Mouse (Mus musculus): ENCODE measurements around the gene Teddm2. TPM values are rescaled to one million over a fixed set of nuclear protein-coding genes. Genes with fewer than 3 reads are reported as not detected.

The Teddm2 gene
- total and polyA plus RNA-seq, 3 experiments: 0.08 to 0.22 TPM; not detected in 1

DNA sequence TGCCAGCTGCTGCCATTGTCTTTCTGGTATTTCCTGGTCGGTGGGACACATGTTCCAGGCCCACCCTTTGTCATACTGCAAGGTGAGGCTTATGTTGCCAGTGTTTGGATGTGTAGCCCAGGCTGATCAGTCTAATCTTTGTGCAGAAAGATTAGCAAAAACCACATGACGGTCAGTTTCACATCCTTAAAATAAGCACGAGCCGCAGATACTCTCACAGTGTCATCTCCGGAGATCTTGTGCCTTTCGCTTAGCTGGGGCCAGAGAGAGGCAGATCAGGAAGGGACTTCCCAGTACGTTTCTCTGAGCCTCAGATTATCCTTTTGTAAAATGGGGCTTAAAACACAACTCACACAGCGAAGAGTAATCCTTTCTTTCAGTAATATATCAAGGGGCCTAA lies 96.5 kb downstream of the Teddm2 start:
- H3K27ac ChIP-seq (ENCODE audit: control insufficient read depth, low read depth, low read length): no peak overlapping the region
- no peaks in the 10 kb centered on the region for H3K9me3 ChIP-seq (replicated peaks; ENCODE audit: insufficient read depth, low read length)
- H3K79me2 ChIP-seq (ENCODE audit: control insufficient read depth, insufficient read depth, low read length, poor library complexity): no peaks in the 10 kb centered on the region
- no peak overlapping the region for H3K4me3 ChIP-seq (ENCODE audit: control insufficient read depth in 1 of 2, insufficient read depth in 1 of 2, low read depth in 2 of 2, low read length in 2 of 2)
- no peaks in the 10 kb centered on the region for H3K36me3 ChIP-seq (ENCODE audit: control insufficient read depth in 1 of 2, insufficient read depth in 2 of 2, low read length in 2 of 2)
- no peak for DNase-seq (ENCODE audit: low read depth, low spot score)
- no peak overlapping the region for H3K9ac ChIP-seq (ENCODE audit: control insufficient read depth, low read depth, low read length, poor library complexity, severe bottlenecking)
- no peak for TF ChIP-seq ZKSCAN1 (IDR thresholded peaks at IDR 0.05; ENCODE audit: low read depth, low read length)
- TF ChIP-seq ELF1 (IDR thresholded peaks at IDR 0.05; ENCODE audit: low read depth, low read length): no peak
- TF ChIP-seq NRF1 (IDR thresholded peaks at IDR 0.05; ENCODE audit: insufficient read depth, low read depth, low read length, poor library complexity, severe bottlenecking): no peak
- no peak for TF ChIP-seq GATA1 (IDR thresholded peaks at IDR 0.05; ENCODE audit: low read depth, low read length)
- no peak for TF ChIP-seq TBP (IDR thresholded peaks at IDR 0.05; ENCODE audit: low read depth, low read length)
- TF ChIP-seq MYB (IDR thresholded peaks at IDR 0.05; ENCODE audit: low read depth, low read length): no peak
- no peak for TF ChIP-seq USF1 (IDR thresholded peaks at IDR 0.05; ENCODE audit: low read depth, low read length)
- no peak for TF ChIP-seq ZC3H11A (IDR thresholded peaks at IDR 0.05; ENCODE audit: low read depth, low read length)
- no peak for TF ChIP-seq E2F4 (IDR thresholded peaks at IDR 0.05; ENCODE audit: borderline replicate concordance, low read depth, low read length)
- no peak for TF ChIP-seq USF2 (IDR thresholded peaks at IDR 0.05; ENCODE audit: borderline replicate concordance in 1 of 2, insufficient read depth in 1 of 2, low read depth in 1 of 2, low read length in 2 of 2)
- TF ChIP-seq EP300 (IDR thresholded peaks at IDR 0.05; ENCODE audit: low read depth in 1 of 2, low read length in 2 of 2): no peak
- no peak for TF ChIP-seq MAFK (IDR thresholded peaks at IDR 0.05; ENCODE audit: borderline replicate concordance, low read depth, low read length)
- TF ChIP-seq HCFC1 (IDR thresholded peaks at IDR 0.05; ENCODE audit: low read depth, low read length): no peak
- no peak for TF ChIP-seq ZMIZ1 (IDR thresholded peaks at IDR 0.05; ENCODE audit: low read depth, low read length)
- no peak for TF ChIP-seq TAL1 (IDR thresholded peaks at IDR 0.05; ENCODE audit: low read length)
- TF ChIP-seq SMC3 (IDR thresholded peaks at IDR 0.05; ENCODE audit: low read depth, low read length): no peak
- TF ChIP-seq MXI1 (IDR thresholded peaks at IDR 0.05; ENCODE audit: low read depth, low read length): no peak
- H3K4me1 ChIP-seq (ENCODE audit: control insufficient read depth in 1 of 2, insufficient read depth in 2 of 2, low read length in 2 of 2): no peaks in the 10 kb centered on the region
- H3K27me3 ChIP-seq (ENCODE audit: control insufficient read depth in 1 of 2, insufficient read depth in 2 of 2, low read length in 2 of 2): peaks cover 0 to under 1% of the 10 kb centered on the region in 2 experiments; a peak in 1 of 4 replicates

DNA sequence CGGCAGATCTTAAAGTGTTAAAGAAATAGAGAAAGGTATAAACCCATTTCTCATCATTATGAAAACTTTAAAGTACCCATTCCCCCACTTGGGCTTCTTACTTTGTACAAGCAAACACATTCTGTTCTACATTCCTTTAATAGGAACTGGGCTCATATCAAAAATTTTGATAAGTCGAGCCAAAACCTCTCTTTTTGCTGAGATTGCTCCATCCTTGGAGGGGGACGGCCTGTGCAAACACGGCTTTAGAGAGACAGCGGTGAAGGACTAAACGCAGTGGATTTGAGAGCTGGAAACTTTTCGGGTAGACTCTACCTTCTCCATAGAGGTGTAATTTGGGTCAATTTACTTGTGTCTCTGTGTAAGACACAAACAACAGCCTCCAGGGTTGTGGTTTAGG lies 97.3 kb downstream of the Teddm2 start:
- Histone ChIP-seq H3K9ac (ENCODE audit: control insufficient read depth, low read depth, low read length, poor library complexity, severe bottlenecking) (no peak overlapping the region), H3K27ac (ENCODE audit: control insufficient read depth, low read depth, low read length) (no peak overlapping the region), H3K4me1 (ENCODE audit: control insufficient read depth in 1 of 2, insufficient read depth in 2 of 2, low read length in 2 of 2) (no peaks in the 10 kb centered on the region), H3K79me2 (ENCODE audit: control insufficient read depth, insufficient read depth, low read length, poor library complexity) (no peaks in the 10 kb centered on the region), H3K27me3 (ENCODE audit: control insufficient read depth in 1 of 2, insufficient read depth in 2 of 2, low read length in 2 of 2) (no peaks in the 10 kb centered on the region), H3K4me3 (ENCODE audit: control insufficient read depth in 1 of 2, insufficient read depth in 1 of 2, low read depth in 2 of 2, low read length in 2 of 2) (no peak overlapping the region), H3K9me3 (replicated peaks; ENCODE audit: insufficient read depth, low read length) (no peaks in the 10 kb centered on the region), H3K36me3 (ENCODE audit: control insufficient read depth in 1 of 2, insufficient read depth in 2 of 2, low read length in 2 of 2) (no peaks in the 10 kb centered on the region)
- DNase-seq (ENCODE audit: low read depth, low spot score): no peak
- TF ChIP-seq ZNF384 (IDR thresholded peaks at IDR 0.05; ENCODE audit: low read depth, low read length) (no peak), ZMIZ1 (IDR thresholded peaks at IDR 0.05; ENCODE audit: low read depth, low read length) (no peak), UBTF (IDR thresholded peaks at IDR 0.05; ENCODE audit: borderline replicate concordance, insufficient read depth, low read depth, low read length) (no peak), NRF1 (IDR thresholded peaks at IDR 0.05; ENCODE audit: insufficient read depth, low read depth, low read length, poor library complexity, severe bottlenecking) (no peak), MAX (IDR thresholded peaks at IDR 0.05; ENCODE audit: low read length) (no peak)

Other genes starting within 250 kb of the Teddm2 start
- not detected in 2 replicates for gene Rgs8, start 247.2 kb downstream of the Teddm2 start, total RNA-seq (2012; rRNA removed)
- gene Rgs8, start 247.2 kb downstream of the Teddm2 start, polyA plus RNA-seq (2012; ENCODE audit: insufficient read depth in 1 of 2, insufficient read length in 2 of 2, low read depth in 1 of 2, low replicate concordance in 2 of 2, missing spikeins in 1 of 2): not detected
- gene Rgs16, start 159.9 kb downstream of the Teddm2 start, total RNA-seq (2012; rRNA removed): not detected in 2 replicates
- not detected for gene Rgs16, start 159.9 kb downstream of the Teddm2 start, polyA plus RNA-seq (2012; ENCODE audit: insufficient read depth in 1 of 2, insufficient read length in 2 of 2, low read depth in 1 of 2, low replicate concordance in 2 of 2, missing spikeins in 1 of 2)
- 5.2 TPM in 2 replicates for gene Rnasel, start 150.8 kb downstream of the Teddm2 start, total RNA-seq (2012; rRNA removed)
- 1 to 10 TPM in 1 of 2 experiments, not detected in 1; 8.1 TPM for gene Rnasel, start 150.8 kb downstream of the Teddm2 start, polyA plus RNA-seq (2012; ENCODE audit: insufficient read depth in 1 of 2, insufficient read length in 2 of 2, low read depth in 1 of 2, low replicate concordance in 2 of 2, missing spikeins in 1 of 2)
- not detected in 2 replicates for gene Rgsl1, start 56.1 kb downstream of the Teddm2 start, total RNA-seq (2012; rRNA removed)
- not detected for gene Rgsl1, start 56.1 kb downstream of the Teddm2 start, polyA plus RNA-seq (2012; ENCODE audit: insufficient read depth in 1 of 2, insufficient read length in 2 of 2, low read depth in 1 of 2, low replicate concordance in 2 of 2, missing spikeins in 1 of 2)
- gene Teddm1b, start 25.9 kb downstream of the Teddm2 start, total RNA-seq (2012; rRNA removed): 0.10 TPM in 1 of 2 replicates, not detected in the other
- gene Teddm1b, start 25.9 kb downstream of the Teddm2 start, polyA plus RNA-seq (2012; ENCODE audit: insufficient read depth in 1 of 2, insufficient read length in 2 of 2, low read depth in 1 of 2, low replicate concordance in 2 of 2, missing spikeins in 1 of 2): under 1 TPM in 1 of 2 experiments, not detected in 1; 0.50 TPM
- not detected in 2 replicates for gene Teddm1a, start 8.5 kb downstream of the Teddm2 start, total RNA-seq (2012; rRNA removed)
- not detected for gene Teddm1a, start 8.5 kb downstream of the Teddm2 start, polyA plus RNA-seq (2012; ENCODE audit: insufficient read depth in 1 of 2, insufficient read length in 2 of 2, low read depth in 1 of 2, low replicate concordance in 2 of 2, missing spikeins in 1 of 2)
- gene Glul, start 284 bp downstream of the Teddm2 start, total RNA-seq (2012; rRNA removed): 46.1 and 47.2 TPM in 2 replicates
- gene Glul, start 284 bp downstream of the Teddm2 start, polyA plus RNA-seq (2012; ENCODE audit: insufficient read depth in 1 of 2, insufficient read length in 2 of 2, low read depth in 1 of 2, low replicate concordance in 2 of 2, missing spikeins in 1 of 2): 10 to 100 TPM in 1 of 2 experiments, not detected in 1; 81.1 TPM

Data from MEL (cell line).